Mouse (Mus musculus) ES-Bruce4 (cell line): ENCODE data around the gene Pole2.

ENCODE experiments used
- CTCF ChIP-seq: IDR thresholded peaks from one replicate; pipeline ENCODE4 v1.8.1; 2011; ENCODE audit warnings: low read depth, low read length
- POLR2A ChIP-seq: IDR thresholded peaks from one replicate; pipeline ENCODE4 v1.8.1; 2011; ENCODE audit warnings: low read length; ENCODE audit not compliant: insufficient read depth

- peak; percentile 62 for TF ChIP-seq POLR2A
- TF ChIP-seq CTCF: no peak
Measured at GRCm38 (mm10) chr12:69168461-69169106, 59.4 kb downstream of the Pole2 start, which contains the start of gene Lrr1.
